Mouse (Mus musculus) v-Abl transformed pro-B cells (cell line): ENCODE data around the gene Cd300lg.

ENCODE experiments used
- in situ Hi-C, 2 experiments: fragments of 400-800 bp; cut with MboI; formaldehyde crosslinking; loops; one replicate each; pipeline ENCODE4 v1.15.1; 2025; ENCODE audit not compliant: unreplicated experiment in 2 of 2

The Cd300lg gene

GRCm38 (mm10) chr11:102087081-102087751 lies 45.9 kb downstream of the Cd300lg start:
- in situ Hi-C loops = no loop called here

DNA sequence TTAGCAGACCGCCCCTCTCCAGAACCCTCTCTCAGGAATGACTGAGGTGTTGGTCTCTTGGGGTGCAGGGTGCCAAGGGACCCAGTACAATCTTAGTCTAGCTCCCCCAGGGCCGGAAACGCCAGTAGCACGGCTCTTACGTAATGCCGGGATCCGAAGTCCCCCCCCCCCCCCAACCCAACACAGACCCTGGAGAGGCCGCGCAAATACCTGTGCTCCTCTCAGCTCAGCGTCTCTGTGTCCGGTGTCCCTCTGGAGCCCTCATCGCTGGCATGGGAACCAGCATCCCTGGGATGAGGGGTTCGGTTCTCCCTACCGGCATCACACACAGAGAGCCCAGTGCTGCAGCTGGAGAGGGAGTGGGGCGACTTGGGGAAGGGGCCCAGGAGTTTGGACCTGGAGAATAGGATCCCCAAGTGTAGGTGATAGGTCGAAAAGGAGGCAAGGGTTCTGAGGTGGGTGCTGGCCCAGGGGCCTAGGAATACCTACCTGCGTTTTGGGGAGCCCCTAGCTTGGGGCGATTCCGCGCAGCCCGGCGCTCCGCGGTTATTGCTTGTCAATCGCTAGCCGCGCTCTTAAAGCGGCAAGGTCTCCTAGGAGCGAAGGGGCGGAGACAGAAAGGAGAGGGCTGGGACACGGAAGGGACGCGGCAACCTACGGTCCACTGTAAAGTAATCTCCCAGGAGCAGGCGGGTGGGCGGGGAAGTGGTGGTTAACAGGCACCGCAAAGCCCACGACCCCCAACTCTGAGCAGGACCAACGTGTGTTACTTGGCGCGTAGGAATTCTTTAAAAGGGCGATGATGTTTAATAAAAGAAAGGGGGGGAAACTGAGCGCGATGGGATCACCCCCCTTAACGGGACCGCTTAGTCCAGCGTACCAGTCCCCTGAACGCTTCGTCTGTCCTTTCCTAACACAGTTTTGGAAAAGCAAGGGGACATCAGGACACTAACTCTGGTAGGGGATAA lies 46.9 kb downstream of the Cd300lg start, which contains the start of gene Mpp2:
TSS of gene Mpp2 (minus strand) at position 585 of the 968 bp plus-strand sequence.
- in situ Hi-C loops = no loop called here

DNA sequence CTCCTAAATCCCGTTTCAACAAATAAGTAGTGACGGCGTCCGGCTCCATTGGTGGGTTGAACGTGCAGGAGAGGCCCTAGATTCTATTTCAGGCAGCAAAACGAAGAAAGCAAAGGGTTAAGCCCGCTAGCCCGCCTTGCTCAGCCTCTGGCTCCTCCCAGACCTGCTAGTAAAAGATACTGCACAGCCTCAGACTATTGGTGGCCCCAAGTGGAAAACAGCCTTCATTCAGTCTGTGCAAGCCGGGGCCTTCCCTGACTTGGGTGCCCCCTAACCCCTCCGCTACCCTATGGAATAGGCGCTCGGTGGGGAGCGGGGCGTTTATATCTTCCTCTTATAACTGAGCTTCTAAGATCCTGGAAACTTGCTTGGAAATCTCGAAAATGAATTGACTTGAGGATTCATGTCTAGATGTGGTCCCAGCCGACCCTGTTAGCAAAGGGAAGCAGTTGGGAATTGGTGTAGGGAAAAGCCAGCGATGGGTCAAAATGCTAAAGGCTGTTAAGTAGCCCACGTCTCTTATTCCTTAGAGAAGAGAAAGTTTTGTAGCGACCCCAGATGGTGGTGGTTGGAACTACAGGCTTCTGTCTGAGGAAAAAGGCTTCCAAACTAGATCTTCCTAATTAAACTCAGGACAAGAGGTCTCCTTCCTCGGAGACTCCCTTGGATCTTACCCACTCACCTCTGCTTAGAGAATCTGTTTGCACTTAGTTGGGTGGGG lies 47.9 kb downstream of the Cd300lg start:
- in situ Hi-C loops = no loop called here

- in situ Hi-C loops = loop anchor here in 1 of 2 experiments (5.0 kb wide), 1 partner anchor 38 kb away; no protein-coding TSS in a partner anchor
Measured at GRCm38 (mm10) chr11:102095676-102096075, 54.4 kb downstream of the Cd300lg start.

- in situ Hi-C loops = loop anchor here in 1 of 2 experiments (5.0 kb wide), 1 partner anchor 39 kb away; no protein-coding TSS in a partner anchor
Measured at GRCm38 (mm10) chr11:102096446-102096845, 55.1 kb downstream of the Cd300lg start.

DNA sequence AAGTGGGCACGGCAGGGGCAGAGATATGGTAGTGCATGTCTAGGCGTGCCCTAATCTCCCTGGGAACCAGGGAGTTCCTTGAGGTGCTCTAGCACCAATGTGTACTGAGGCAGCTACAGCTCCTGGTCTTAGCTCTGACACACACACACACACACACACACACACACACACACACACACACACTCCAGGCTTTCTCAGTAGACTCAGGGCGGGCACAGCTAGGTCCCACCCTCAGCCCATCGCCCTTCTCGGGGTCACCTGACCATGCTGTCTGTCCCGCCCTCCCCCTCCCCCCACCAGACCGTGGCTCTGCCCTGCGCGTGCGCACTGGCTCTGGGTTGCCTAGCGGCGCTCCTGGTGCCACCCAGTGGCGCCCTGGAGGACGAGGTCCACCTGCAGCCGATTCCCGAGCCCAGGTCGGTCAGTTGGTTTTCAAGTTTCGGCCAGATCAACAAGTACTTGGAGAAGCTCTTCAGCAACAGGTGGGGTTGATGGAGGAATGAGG lies 55.6 kb downstream of the Cd300lg start:
- in situ Hi-C loops = loop anchor here in 1 of 2 experiments (5.0 kb wide), 1 partner anchor 40 kb away; no protein-coding TSS in a partner anchor

GRCm38 (mm10) chr11:102101219-102101618 lies 59.9 kb downstream of the Cd300lg start, which contains the start of gene Ppy:
TSS of gene Ppy (minus strand) at chr11:102101319.
- in situ Hi-C loops = loop anchor here in 1 of 2 experiments (5.0 kb wide), 1 partner anchor 36 kb away; no protein-coding TSS in a partner anchor

DNA sequence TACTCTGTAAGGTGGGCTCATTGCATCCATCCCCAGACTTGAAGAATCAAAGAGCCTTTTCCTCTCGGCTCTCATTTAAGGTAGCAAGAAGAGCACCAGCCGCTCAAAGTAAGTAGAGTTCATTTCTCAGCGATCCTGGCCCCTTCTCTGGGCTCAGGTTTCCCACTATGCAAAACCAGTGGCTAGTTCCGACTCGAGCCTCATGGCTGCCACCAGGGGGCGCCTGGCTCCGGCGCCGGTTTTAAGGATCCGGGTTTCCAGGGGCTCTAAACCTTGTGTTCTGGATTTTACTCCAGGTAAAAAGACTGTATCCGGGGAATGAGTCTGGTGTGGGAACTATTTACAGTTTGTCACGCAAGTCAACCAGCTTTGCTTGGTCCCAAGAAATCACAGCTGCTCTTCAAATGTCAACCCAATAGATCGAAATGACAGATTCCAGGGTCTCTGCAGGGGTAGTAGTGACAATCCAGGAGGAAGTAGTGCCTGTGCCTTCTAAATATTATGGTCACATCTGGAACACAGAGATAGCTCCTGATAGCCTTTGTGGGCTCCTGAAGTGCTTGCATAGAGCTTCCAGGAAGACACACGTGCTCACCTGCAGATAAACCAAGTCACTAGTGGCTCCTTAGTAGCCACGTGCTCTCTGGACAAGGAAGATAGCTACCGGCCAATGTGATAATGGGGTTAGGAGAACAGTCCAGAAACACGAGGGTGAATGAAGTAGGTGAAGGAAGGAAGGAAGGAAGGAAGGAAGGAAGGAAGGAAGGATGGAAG lies 61.4 kb downstream of the Cd300lg start:
- in situ Hi-C loops = loop anchor here in 1 of 2 experiments (5.0 kb wide), 1 partner anchor 35 kb away; no protein-coding TSS in a partner anchor
